Mouse (Mus musculus) erythroblast, adult 5-6 weeks (primary cell): ENCODE data around the gene Bpnt1. TPM values are rescaled to one million over a fixed set of nuclear protein-coding genes. Genes with fewer than 3 reads are reported as not detected.

Source experiments
- ATAC-seq: replicated peaks from 2 replicates; pipeline ENCODE4 v1.8.0; 2016; ENCODE audit warnings: moderate number of reproducible peaks, mild to moderate bottlenecking, moderate TSS enrichment, inconsistent platforms; ENCODE audit not compliant: poor library complexity, low FRiP score, severe bottlenecking
- total RNA-seq, 2 experiments: library from RNA; stranded (forward) in 1 of 2; stranded (reverse) in 1 of 2; fragments of 150-400 nt in 1 of 2; fragments of 200-764, 138-1000 nt in 1 of 2; gene quantifications; 2 replicates each; pipeline versions ENCODE4 v1.2.3 to v1.2.4; 2015 to 2017; ENCODE audit warnings: low replicate concordance in 2 of 2

Bpnt1 gene
- total RNA-seq, 2 experiments from 2014 or later = 1.5 to 2.5 TPM

- ATAC-seq = no peak
These were observed 35.4 kb downstream of the Bpnt1 start for GRCm38 (mm10) chr1:185367383-185367782.

GRCm38 (mm10) chr1:185369979-185370378 is 38.0 kb downstream of the Bpnt1 start:
- ATAC-seq = no peak

DNA sequence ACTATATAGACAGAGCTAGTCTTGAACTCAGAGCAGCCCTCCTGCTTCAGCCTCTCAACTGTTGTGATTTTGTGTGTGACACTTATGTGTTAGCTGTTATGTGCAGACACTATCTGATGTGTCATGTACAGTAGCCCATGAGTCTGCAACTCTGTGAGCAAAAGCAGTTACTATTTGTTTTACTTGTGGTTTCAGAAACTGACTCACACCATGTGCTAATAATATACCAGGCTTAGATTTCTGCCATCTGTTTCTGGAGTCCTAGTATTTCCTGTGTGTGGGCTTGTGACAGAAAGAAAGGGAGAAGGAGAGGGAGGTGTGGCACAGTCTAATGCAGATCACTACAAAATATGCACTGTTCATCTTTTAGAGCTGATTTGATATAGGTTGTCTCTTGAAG is 44.4 kb downstream of the Bpnt1 start:
- ATAC-seq = no peak

DNA sequence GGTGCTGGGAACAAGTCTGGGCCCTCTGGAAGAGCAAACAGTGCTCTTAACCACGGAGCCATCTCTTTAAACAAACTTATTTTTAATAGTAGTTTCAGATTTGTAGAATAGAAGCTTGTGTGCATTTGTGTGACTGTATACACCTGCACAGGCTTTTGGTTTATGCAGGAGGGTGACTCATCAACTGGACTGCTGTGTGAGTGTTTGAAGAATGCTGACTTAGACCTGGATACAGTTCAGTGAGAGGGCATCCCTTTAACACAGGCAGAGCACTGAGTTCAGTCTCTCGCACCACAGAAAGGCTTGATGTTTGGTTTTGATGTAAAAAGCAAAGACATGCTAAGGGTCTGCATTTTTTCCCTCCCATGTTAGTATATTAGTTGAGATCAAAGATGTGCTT is 45.5 kb downstream of the Bpnt1 start:
- no peak for ATAC-seq

GRCm38 (mm10) chr1:185401615-185402014 is 69.7 kb downstream of the Bpnt1 start:
- no peak for ATAC-seq

GRCm38 (mm10) chr1:185404021-185404420 is 72.1 kb downstream of the Bpnt1 start:
- peak; percentile 73 for ATAC-seq

- ATAC-seq = no peak
These were observed 74.0 kb downstream of the Bpnt1 start for GRCm38 (mm10) chr1:185405921-185406320.

Other genes with a start within 250 kb of the Bpnt1 start
- gene Rab3gap2, start 128.0 kb upstream of the Bpnt1 start, total RNA-seq (2015; ENCODE audit: low replicate concordance) = 12.7 and 21.3 TPM in 2 replicates
- gene Rab3gap2, start 128.0 kb upstream of the Bpnt1 start, total RNA-seq (2017; ENCODE audit: low replicate concordance) = 14.4 and 14.7 TPM in 2 replicates
- gene Iars2, start 2.8 kb upstream of the Bpnt1 start, total RNA-seq (2015; ENCODE audit: low replicate concordance) = 11.7 and 17.3 TPM in 2 replicates
- 12.5 and 17.3 TPM in 2 replicates for gene Iars2, start 2.8 kb upstream of the Bpnt1 start, total RNA-seq (2017; ENCODE audit: low replicate concordance)
- gene Eprs, start 30.9 kb downstream of the Bpnt1 start, total RNA-seq (2015; ENCODE audit: low replicate concordance) = 18.6 and 34.2 TPM in 2 replicates
- gene Eprs, start 30.9 kb downstream of the Bpnt1 start, total RNA-seq (2017; ENCODE audit: low replicate concordance) = 36.1 and 40.1 TPM in 2 replicates
- gene Slc30a10, start 122.7 kb downstream of the Bpnt1 start, total RNA-seq (2015; ENCODE audit: low replicate concordance) = 4.0 TPM in 2 replicates
- gene Slc30a10, start 122.7 kb downstream of the Bpnt1 start, total RNA-seq (2017; ENCODE audit: low replicate concordance) = 3.8 and 4.7 TPM in 2 replicates